Mouse (Mus musculus): ENCODE data around the gene Tada2a. TPM values are rescaled to one million over a fixed set of nuclear protein-coding genes. Genes with fewer than 3 reads are reported as not detected.

The Tada2a gene
- total RNA-seq, 2 experiments from 2014 or later = 35.2 to 38.3 TPM

DNA sequence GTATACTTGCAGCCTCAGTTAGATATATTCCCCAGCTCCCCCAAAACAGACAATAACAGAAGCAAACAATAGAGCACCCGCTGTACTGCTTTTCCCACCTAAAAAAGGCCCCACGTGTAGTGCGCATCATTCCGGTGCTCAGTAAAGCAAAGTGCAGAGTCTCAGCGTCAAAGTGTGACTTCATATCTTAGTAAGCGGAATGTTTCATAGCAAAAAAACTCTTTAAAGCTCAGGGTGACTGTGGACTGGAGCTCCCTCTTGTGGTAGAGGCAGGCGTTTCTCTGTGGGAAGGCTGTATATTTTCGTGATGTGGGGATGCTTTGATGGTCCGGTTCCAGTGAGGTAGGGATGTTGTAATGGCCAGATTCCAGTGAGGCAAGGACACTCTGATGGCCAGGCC, 97.4 kb downstream of the Tada2a start:
- ATAC-seq (replicated peaks; ENCODE audit: low FRiP score, low TSS enrichment, poor library complexity, severe bottlenecking) = peak; percentile 55; the same call in 1 of the 2 replicates

Other genes starting within 250 kb of the Tada2a start
- gene Ddx52, start 187.5 kb downstream of the Tada2a start, total RNA-seq (2014; fragmentation: Nextera tagmentation) = 29.1 and 31.5 TPM in 2 replicates
- 58.8 and 95.1 TPM in 2 replicates for gene Ddx52, start 187.5 kb downstream of the Tada2a start, total RNA-seq (2017)
- gene Synrg, start 165.2 kb downstream of the Tada2a start, total RNA-seq (2014; fragmentation: Nextera tagmentation) = 28.7 and 33.4 TPM in 2 replicates
- 14.7 and 21.0 TPM in 2 replicates for gene Synrg, start 165.2 kb downstream of the Tada2a start, total RNA-seq (2017)
- not detected in 2 replicates for gene Dusp14, start 60.3 kb downstream of the Tada2a start, total RNA-seq (2014; fragmentation: Nextera tagmentation)
- gene Dusp14, start 60.3 kb downstream of the Tada2a start, total RNA-seq (2017) = not detected in 2 replicates
- gene Acaca, start 72 bp upstream of the Tada2a start, total RNA-seq (2014; fragmentation: Nextera tagmentation) = 30.2 and 41.0 TPM in 2 replicates
- 22.5 and 38.4 TPM in 2 replicates for gene Acaca, start 72 bp upstream of the Tada2a start, total RNA-seq (2017)
- not detected in 2 replicates for gene Gm11437, start 37.9 kb upstream of the Tada2a start, total RNA-seq (2014; fragmentation: Nextera tagmentation)
- gene Gm11437, start 37.9 kb upstream of the Tada2a start, total RNA-seq (2017) = not detected in 2 replicates

Data from megakaryocyte-erythroid progenitor cell, adult 5-6 weeks (primary cell).